ENCODE assay signal across 9 mouse cellular contexts in the genomic region with DNA sequence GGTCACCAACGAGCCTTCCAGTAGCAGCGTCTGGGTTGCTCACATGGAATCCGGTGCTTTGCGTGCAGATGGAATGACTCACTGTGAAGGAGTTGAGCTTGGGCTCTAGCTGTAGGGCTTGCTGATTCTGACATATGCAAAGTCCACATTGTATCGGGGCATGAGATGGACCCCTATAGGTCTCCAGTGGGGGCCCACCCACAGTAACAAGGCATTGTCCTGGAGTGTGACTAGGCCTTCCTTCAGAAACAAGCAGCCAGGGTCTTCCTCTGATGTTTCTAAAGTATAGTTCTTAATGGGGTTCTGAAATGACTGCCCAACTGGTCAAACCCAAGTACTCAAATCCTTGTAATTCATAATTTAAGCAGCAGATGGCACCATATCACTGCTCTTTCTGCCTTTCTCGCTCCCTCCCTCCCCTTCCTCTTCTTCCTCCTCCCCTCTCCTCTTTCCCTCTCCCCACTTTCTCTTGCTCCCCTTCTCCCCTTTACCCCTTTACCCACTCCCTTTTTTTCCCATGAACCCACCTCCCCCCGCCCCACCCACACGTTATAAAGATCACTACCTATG. TPM values are rescaled to one million over a fixed set of nuclear protein-coding genes. Genes with fewer than 3 reads are reported as not detected.
A peak's percentile ranks its signal among the peaks of the same experiment; 100 is the strongest.
DNase-seq lines count a peak whose midpoint lies in the region; ATAC-seq and TF ChIP-seq lines count a peak whose summit lies in the region.
"Had no signal": no experiment of that assay in that cellular context is flagged by ENCODE, and none has a peak within 500 bp of the region (broad histone marks: within the 10 kb centered on the region; RNA-seq: fewer than 3 reads in every experiment).

No protein-coding gene starts in this region.

- no peak overlapping the region for H3K9ac ChIP-seq in midbrain, postnatal 0 days (replicated peaks; ENCODE audit: low read length, poor library complexity, severe bottlenecking)

- no peaks in the 10 kb centered on the region for H3K36me3 ChIP-seq in midbrain, postnatal 0 days (ENCODE audit: insufficient read depth, low read length)

- intact Hi-C loops in heart, postnatal 36 days (cut with DNase I), result loop anchor here (1.0 to 10.0 kb wide), 5 partner anchors 36 to 455 kb away; no protein-coding TSS in a partner anchor

- H3K9me3 ChIP-seq in midbrain, postnatal 0 days (ENCODE audit: low read length), result no peaks in the 10 kb centered on the region

- no peak overlapping the region for H3K4me2 ChIP-seq in midbrain, postnatal 0 days (ENCODE audit: low read depth, low read length, poor library complexity, severe bottlenecking)

- ATAC-seq in midbrain, postnatal 0 days (ENCODE audit: low FRiP score), result no peak

- H3K27me3 ChIP-seq in midbrain, postnatal 0 days (ENCODE audit: insufficient read depth, low read length), result no peaks in the 10 kb centered on the region

- peak; percentile 78 for TF ChIP-seq CTCF in midbrain, postnatal 0 days (IDR thresholded peaks at IDR 0.05)

- H3K4me3 ChIP-seq in midbrain, postnatal 0 days (ENCODE audit: low read depth, low read length), result no peak overlapping the region

- DNase-seq in heart, adult 8-10 months (ENCODE audit: low spot score), result peak; percentile 19
- DNase-seq in heart, postnatal 36 days, result no peak
- peak; percentile 4 to 8 for DNase-seq in right cerebral cortex, adult 2 months (ENCODE audit: low spot score in 2 of 2)
- DNase-seq in right cerebral cortex, postnatal 4 days, result no peak
- peak; percentile 59 for DNase-seq in embryo, embryonic 11 days
- DNase-seq in midbrain, postnatal 0 days (ENCODE audit: low spot score), result peak; percentile 62
- DNase-seq in thymus, postnatal 25 days, result no peak
- no peak for DNase-seq in adrenal gland, adult 18-20 months (ENCODE audit: low spot score in 2 of 2)

- 49% methylated on average over 8 of the region's 8 CpGs for WGBS in midbrain, postnatal 0 days

- H3K27ac ChIP-seq in midbrain, postnatal 0 days (ENCODE audit: low read depth, low read length), result no peak overlapping the region
- H3K27ac ChIP-seq: macrophage had no signal

- H3K4me1 ChIP-seq in midbrain, postnatal 0 days (ENCODE audit: insufficient read depth, low read length), result no peaks in the 10 kb centered on the region

RNA-seq across cellular contexts. Expression of a gene that starts 46.1 kb away (rescaled TPM):
- total RNA-seq in heart, adult 8-10 months (2022), result under 1 TPM in 3 of 4 experiments, not detected in 1; 0.09 to 0.19 (median 0.16) TPM
- total RNA-seq in heart, postnatal 36 days (2021), result under 1 TPM; 0.11 to 0.36 TPM
- 1.3 and 4.0 TPM in 2 replicates for total RNA-seq in midbrain, postnatal 0 days (2014; rRNA removed)
- 1.3 and 2.0 TPM in 2 replicates for polyA plus RNA-seq in midbrain, postnatal 0 days (2015; fragmentation: Nextera tagmentation; extraction: Ambion mirVana)
- total RNA-seq in adrenal gland, adult 18-20 months (2021), result under 1 TPM in 1 of 2 experiments, not detected in 1; 0.45 TPM

Comparison
In these comparisons a context has a peak if more than half of its experiments do, and no peak if none do; other contexts are left out.
1. DNase-seq: peak in heart, adult 8-10 months (single experiment), right cerebral cortex, adult 2 months (2 of 2), embryo, embryonic 11 days (single experiment) and midbrain, postnatal 0 days (single experiment); none in heart, postnatal 36 days (0 of 2), right cerebral cortex, postnatal 4 days (single experiment), thymus, postnatal 25 days (single experiment) and adrenal gland, adult 18-20 months (0 of 2).